29 mouse cellular contexts compared by ENCODE assay signal in the genomic region with DNA sequence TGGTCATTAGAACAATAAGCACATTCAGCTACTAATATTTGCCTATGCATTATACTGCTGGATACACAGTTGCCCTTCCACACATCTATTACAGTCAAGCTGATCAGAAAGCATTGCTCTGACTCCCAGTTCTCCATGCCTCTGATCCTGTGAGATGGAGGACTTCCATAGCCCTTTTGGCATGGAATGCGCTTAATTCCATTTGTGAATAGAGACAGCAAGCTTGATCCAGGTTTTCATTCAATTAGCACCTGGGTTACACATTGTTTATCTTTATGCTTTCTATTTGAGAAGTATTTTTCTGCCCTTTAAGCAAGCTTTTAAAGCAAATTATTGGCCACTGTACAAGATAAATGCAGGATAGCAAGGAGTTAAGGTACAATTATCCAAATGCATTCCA.
DNase-seq lines count a peak whose midpoint lies in the region; ATAC-seq and TF ChIP-seq lines count a peak whose summit lies in the region.
"Had no signal": no experiment of that assay in that cellular context is flagged by ENCODE, and none has a peak within 500 bp of the region (broad histone marks: within the 10 kb centered on the region; RNA-seq: fewer than 3 reads in every experiment).

No protein-coding gene starts in this region.

- peak overlapping the region; percentile 68; the same call in 1 of the 2 replicates for H3K27ac ChIP-seq in hindbrain, postnatal 0 days
- no peak overlapping the region for H3K27ac ChIP-seq in hindbrain, embryonic 11.5 days (ENCODE audit: low read depth, low read length)
- H3K27ac ChIP-seq: forebrain, embryonic 13.5 days; kidney, embryonic 15.5 days; liver, embryonic 12.5 days; neural tube, embryonic 12.5 days; stomach, postnatal 0 days had no signal

- no peaks in the 10 kb centered on the region for H3K27me3 ChIP-seq in hindbrain, postnatal 0 days (ENCODE audit: insufficient read depth, low read length)
- H3K27me3 ChIP-seq in hindbrain, embryonic 11.5 days (ENCODE audit: control insufficient read depth, insufficient read depth, low read length), result no peaks in the 10 kb centered on the region
- H3K27me3 ChIP-seq: forebrain, embryonic 13.5 days; kidney, embryonic 15.5 days; liver, embryonic 12.5 days; megakaryocyte, embryonic 14.5 days; neural tube, embryonic 12.5 days had no signal

- no peaks in the 10 kb centered on the region for H3K9me3 ChIP-seq in hindbrain, postnatal 0 days (ENCODE audit: low read length)
- H3K9me3 ChIP-seq in hindbrain, embryonic 11.5 days (ENCODE audit: control insufficient read depth, low read length), result no peaks in the 10 kb centered on the region
- H3K9me3 ChIP-seq: forebrain, embryonic 13.5 days; G1E; kidney, embryonic 15.5 days; liver, embryonic 12.5 days; midbrain, embryonic 12.5 days; neural tube, embryonic 12.5 days had no signal

- 85% methylated on average over 1 of the region's 1 CpGs for WGBS in hindbrain, postnatal 0 days
- 97% methylated on average over 1 of the region's 1 CpGs for WGBS in hindbrain, embryonic 11.5 days

- peaks cover 12% of the 10 kb centered on the region; the same call in 1 of the 2 replicates for H3K4me1 ChIP-seq in hindbrain, postnatal 0 days (ENCODE audit: insufficient read depth, low read length)
- no peaks in the 10 kb centered on the region for H3K4me1 ChIP-seq in hindbrain, embryonic 11.5 days (replicated peaks; ENCODE audit: control insufficient read depth, insufficient read depth, low read length)
- H3K4me1 ChIP-seq: kidney, embryonic 15.5 days; liver, embryonic 12.5 days; megakaryocyte, embryonic 14.5 days; neural tube, embryonic 12.5 days had no signal

- no peak overlapping the region for H3K4me3 ChIP-seq in hindbrain, postnatal 0 days (ENCODE audit: low read length)
- H3K4me3 ChIP-seq in hindbrain, embryonic 11.5 days (ENCODE audit: low read depth, low read length), result no peak overlapping the region
- H3K4me3 ChIP-seq: forebrain, embryonic 13.5 days; kidney, embryonic 15.5 days; liver, embryonic 12.5 days; megakaryocyte, embryonic 14.5 days; midbrain, embryonic 12.5 days; myocyte; neural tube, embryonic 12.5 days had no signal

- no peak for ATAC-seq in hindbrain, postnatal 0 days
- ATAC-seq in hindbrain, embryonic 11.5 days (ENCODE audit: low FRiP score), result no peak
- ATAC-seq: inflammation-experienced regulatory T-cells, adult 6 months; liver, embryonic 12.5 days; liver, postnatal 0 days had no signal

- DNase-seq in cerebellum, adult 11 months, result peak; percentile 26
- no peak for DNase-seq in cerebellum, adult 9-10 months
- DNase-seq in hindbrain, postnatal 0 days (ENCODE audit: low spot score), result no peak
- DNase-seq in hindbrain, embryonic 11.5 days (ENCODE audit: low spot score), result no peak
- peak; percentile 54 to 75 for DNase-seq in cerebellum, postnatal 10 days
- no peak for DNase-seq in kidney, postnatal 25 days
- no peak for DNase-seq in right cerebral cortex, postnatal 4 days
- DNase-seq: adrenal gland, postnatal 10 days; gastrocnemius, postnatal 36 days; heart, adult 18-20 months; heart, postnatal 36 days; kidney, adult 18-20 months; kidney, postnatal 4 days; liver, postnatal 0 days; lung, postnatal 4 days; right cerebral cortex, adult 18-20 months; thymus, adult 18-20 months; thymus, postnatal 25 days had no signal

- H3K9ac ChIP-seq in hindbrain, postnatal 0 days (replicated peaks; ENCODE audit: low read length), result no peak overlapping the region
- H3K9ac ChIP-seq in hindbrain, embryonic 11.5 days (ENCODE audit: low read depth, low read length), result no peak overlapping the region
- H3K9ac ChIP-seq: forebrain, embryonic 13.5 days; kidney, embryonic 15.5 days; liver, embryonic 12.5 days; liver, postnatal 0 days; midbrain, embryonic 12.5 days; neural tube, embryonic 12.5 days had no signal

- no peaks in the 10 kb centered on the region for H3K36me3 ChIP-seq in hindbrain, postnatal 0 days (ENCODE audit: insufficient read depth, low read length)
- H3K36me3 ChIP-seq in hindbrain, embryonic 11.5 days (ENCODE audit: control insufficient read depth, insufficient read depth, low read length), result no peaks in the 10 kb centered on the region
- H3K36me3 ChIP-seq: G1E; kidney, embryonic 15.5 days; liver, embryonic 12.5 days; midbrain, embryonic 12.5 days; neural tube, embryonic 12.5 days had no signal

- TF ChIP-seq CTCF in hindbrain, postnatal 0 days (IDR thresholded peaks at IDR 0.05; ENCODE audit: low read depth), result no peak

- no peak overlapping the region for H3K4me2 ChIP-seq in hindbrain, postnatal 0 days (ENCODE audit: low read depth, low read length)
- H3K4me2 ChIP-seq in hindbrain, embryonic 11.5 days (replicated peaks; ENCODE audit: low read depth, low read length), result no peak overlapping the region
- H3K4me2 ChIP-seq: forebrain, embryonic 13.5 days; heart, embryonic 11.5 days; kidney, embryonic 15.5 days; liver, embryonic 12.5 days; midbrain, embryonic 12.5 days; neural tube, embryonic 12.5 days had no signal

Comparison
In these comparisons a context has a peak if more than half of its experiments do, and no peak if none do; other contexts are left out.
1. DNase-seq: peak in cerebellum, adult 11 months (single experiment) and cerebellum, postnatal 10 days (2 of 2); none in cerebellum, adult 9-10 months (single experiment), hindbrain, postnatal 0 days (single experiment), hindbrain, embryonic 11.5 days (single experiment), kidney, postnatal 25 days (0 of 2) and right cerebral cortex, postnatal 4 days (single experiment).